Mouse (Mus musculus): Measurements from ENCODE around the gene Meis2.

GRCm38 (mm10) chr2:116076752-116077480 is 11.3 kb upstream of the Meis2 start:
- TF ChIP-seq POLR2A (IDR thresholded peaks at IDR 0.05; ENCODE audit: control insufficient read depth, low read depth, low read length) (no peak), CTCF (IDR thresholded peaks at IDR 0.05; ENCODE audit: control insufficient read depth, insufficient read depth, insufficient replicate concordance, low read depth, low read length) (no peak)
